Mouse (Mus musculus) 416B (cell line): Measurements from ENCODE around the gene Tab3.
A peak's percentile ranks its signal among the peaks of the same experiment; 100 is the strongest.

Experiments used
- DNase-seq: peaks from one replicate; pipeline ENCODE4 v3.0.0; 2011; ENCODE audit warnings: low read depth

The Tab3 gene

DNA sequence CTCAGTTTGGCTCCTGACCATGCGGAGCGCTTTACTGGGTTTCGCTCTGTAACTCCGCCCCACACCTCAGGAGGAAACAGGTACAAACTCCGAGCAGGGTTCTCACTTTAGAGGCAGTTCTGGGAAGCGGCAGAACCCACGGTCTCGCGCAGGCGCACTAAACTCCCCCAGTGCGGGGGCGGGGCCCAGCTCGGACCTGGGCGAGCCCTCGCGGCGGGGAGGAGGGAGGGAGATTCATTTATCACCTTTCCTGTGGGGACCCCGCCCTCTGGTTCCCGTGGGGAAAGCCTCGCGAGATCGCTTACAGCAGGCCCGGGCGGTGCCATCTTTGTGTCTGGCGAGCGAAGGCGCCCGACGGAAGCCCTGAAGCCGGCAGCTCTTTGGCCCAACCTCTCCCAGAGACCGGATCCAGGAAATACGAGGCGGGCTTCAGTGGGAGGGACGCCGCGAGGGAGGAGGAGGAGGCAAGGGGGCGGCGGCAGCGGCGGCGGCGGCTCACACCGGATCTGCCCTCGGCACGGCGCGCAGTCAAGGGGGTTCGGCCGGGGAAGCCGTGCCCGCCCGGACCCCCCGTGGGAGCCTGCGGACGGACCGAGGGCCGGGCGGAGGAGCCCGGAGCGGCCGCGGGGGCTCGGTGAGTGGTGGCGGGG is at the start of gene Tab3:
Tab3 (plus strand) TSS at position 491 of the 650 bp plus-strand sequence.
- peak; percentile 96 for DNase-seq

DNA sequence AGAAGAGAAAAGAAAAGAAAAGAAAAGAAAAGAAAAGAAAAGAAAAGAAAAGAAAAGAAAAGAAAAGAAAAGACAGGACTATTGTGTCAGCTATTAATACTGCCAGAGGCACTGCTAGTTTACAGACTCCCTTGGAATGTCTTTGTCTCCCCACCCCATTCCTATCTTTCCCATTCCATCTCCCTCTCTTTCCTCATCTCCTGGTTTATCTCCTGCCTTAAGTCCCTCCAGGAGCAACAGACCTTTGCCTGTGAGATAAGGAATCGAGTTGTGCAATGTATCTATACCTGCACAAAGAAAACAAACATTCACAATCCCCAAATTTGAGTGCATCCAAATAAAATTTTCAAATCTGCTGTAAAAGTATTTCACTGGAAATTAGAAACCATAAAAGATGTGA is 48.3 kb upstream of the Tab3 start:
- DNase-seq: no peak

DNA sequence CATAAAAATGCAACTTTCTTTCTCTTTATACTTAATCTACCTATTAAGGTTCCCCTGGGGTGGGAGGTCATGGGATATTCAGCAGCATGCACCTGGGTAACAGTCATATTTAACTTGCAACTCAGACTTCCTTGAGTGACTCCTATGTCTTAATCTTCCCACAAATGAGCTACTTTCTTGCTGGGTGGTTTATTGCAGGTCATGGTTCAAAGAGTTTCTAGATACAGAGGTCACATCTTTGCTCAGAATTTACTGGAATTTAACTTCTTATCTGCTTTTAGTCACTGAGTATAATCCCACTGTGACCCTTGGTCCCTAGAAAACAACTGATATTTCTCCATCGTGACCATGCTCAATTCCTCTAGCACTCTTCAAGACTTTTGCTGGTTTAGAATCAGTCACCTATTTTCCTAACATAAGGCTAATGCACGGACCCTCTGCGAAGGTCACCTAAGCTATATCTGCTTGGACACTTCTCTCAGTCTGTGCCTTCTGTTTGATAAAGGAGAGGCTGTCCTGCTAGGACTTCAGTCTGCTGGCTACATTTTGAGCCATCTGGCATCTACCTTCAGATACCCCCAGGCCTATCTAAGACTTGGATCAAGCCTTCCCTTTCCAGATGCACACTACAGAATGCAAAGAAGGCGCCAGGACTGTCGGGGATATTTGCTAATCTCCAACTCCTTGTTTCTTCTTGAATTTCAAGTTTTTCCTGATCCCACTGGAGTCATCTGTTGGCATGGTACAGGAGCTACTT is 47.4 kb upstream of the Tab3 start:
- DNase-seq: no peak

DNA sequence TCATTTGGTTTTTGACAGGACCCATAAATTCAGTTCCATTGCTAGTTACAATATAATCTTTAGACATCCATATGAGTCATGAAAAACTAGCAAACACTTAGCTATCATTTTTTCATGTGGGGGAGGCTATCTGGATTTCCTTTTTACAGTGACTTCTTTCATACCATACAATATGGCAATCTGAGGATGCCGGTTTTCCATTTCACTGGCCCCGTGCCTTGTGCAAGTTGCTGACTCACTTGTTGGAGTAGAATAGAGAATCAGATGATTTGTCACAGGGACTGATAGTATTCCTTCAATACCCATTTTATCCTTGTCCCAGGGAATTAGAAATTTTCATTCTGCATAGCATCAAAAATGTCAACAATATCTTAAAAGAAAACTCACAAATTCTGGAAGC is 14.9 kb upstream of the Tab3 start:
- no peak for DNase-seq

DNA sequence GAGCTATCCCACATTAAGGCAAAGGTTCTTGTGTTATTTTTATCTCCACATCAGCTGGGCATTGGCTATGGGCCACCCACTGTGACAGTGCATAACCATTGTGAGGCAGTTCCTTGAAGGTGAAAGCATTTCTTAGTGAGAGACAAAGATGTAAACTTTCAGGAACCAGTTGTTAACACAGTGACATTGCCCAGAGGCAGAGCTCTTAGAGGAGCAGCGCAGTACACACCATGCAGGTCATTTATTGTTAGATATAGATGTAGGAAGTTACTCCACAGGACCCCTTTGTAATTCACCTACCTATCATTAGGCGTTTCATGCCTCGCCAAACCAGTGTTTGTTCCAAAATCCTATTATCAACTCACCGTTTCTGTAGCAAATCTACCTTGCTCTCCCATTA is 7.6 kb upstream of the Tab3 start:
- no peak for DNase-seq

DNA sequence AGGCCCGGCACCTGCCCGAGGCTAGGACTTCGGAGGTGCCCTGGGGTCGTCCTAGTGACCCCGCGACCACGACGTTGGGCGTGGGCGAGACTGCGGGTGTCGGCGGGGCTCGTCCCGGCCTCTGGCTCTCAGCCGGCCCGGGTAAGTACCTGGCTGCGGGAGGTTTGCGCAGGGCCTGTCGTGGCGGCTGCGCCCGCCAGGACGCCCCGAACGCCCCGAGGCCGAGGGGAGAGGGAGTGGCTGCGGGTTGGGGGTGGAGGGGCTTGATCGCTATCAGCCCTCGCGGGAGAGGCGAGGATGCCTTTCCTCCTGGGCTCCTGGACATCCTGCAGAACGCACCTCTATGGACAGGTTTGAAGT is 340 bp downstream of the Tab3 start:
- peak; percentile 17 for DNase-seq

DNA sequence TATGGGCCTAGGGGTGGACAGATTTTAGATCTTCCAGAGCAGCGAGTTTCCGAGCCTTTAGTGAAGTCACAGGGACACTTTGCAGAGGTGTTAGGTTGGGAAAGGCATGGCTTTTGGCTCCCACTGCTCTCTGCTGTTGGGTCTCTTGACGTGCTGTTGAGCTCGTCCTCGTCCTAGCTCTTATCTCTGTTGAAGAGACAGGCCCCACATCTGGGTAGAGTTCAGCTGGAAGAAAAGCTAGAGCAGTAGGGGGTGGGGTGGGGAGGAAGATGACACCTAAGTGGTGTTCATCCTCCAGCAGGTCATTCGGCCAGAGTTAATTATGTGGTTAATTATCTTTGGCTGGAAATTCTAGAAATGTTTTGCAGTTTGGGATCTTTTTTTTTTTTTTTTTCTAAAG is 2.5 kb downstream of the Tab3 start:
- DNase-seq: no peak

DNA sequence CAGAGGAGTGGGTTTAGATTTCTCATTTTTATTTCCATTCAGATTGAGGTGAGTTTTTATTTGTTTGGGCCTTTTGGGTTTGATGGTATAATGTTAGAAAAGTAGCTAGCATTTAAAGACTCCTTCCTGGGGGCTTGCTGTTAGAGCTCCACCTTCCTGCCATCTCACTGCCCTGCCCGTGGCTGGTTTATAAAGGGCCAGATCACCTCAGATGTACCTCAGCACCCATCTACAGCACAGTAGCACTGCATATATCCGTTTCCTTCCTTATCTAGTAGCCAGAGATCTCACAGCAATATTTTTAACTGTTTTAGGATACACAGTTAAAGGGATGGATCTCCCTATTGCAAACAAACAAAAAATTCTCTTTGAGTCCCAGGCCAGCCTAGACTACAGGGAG is 6.9 kb downstream of the Tab3 start:
- no peak for DNase-seq

DNA sequence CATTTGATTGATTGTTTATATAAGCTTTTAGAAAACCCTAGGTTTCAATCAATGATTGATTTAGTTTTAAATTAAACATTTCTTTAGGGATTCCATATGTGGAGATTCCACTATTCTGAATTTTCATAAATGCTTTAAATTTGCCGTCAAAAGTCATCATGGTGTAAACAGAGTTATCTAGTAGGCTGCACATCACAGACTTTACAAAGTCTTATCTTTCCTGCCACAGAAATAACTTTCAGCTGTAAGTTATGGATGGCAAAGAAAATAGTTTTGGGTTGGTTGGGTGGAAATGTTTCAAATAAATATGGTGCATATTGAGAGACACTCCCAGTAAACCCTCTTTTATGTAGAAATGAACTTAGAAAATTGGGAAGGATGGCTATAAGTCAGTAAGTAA is 8.7 kb downstream of the Tab3 start:
- no peak for DNase-seq

DNA sequence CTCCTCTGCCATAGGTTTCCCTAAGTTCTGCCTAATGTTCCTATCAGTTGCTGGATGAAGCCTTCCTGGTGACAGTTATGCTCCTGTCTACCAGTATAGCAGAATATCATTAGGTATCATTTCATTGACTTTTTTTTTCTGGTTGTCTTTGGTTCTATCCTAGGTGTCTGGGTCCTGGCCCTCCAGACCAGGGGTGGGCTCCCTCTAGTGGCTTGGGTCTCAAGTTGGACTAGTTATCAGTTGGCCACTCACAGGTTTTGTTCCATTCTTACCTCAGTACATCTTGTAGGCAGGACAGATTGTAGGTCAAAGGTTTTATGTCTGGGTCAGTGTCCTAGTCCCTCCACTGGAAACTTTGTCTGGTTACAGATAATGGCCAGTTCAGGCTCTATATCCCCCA is 11.8 kb downstream of the Tab3 start:
- DNase-seq: peak; percentile 17

DNA sequence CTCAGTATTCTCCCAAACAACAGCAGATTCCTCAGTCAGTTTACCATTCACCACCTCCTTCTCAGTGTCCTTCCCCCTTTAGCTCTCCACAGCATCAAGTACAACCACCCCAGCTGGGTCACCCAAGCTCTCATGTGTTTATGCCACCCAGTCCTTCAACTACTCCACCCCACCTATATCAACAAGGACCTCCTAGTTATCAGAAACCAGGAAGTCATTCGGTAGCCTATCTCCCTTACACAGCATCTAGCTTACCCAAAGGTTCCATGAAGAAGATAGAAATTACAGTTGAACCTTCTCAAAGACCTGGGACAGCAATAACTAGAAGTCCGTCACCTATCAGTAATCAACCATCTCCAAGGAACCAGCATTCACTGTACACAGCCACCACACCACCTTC is 40.9 kb downstream of the Tab3 start:
- DNase-seq: no peak

DNA sequence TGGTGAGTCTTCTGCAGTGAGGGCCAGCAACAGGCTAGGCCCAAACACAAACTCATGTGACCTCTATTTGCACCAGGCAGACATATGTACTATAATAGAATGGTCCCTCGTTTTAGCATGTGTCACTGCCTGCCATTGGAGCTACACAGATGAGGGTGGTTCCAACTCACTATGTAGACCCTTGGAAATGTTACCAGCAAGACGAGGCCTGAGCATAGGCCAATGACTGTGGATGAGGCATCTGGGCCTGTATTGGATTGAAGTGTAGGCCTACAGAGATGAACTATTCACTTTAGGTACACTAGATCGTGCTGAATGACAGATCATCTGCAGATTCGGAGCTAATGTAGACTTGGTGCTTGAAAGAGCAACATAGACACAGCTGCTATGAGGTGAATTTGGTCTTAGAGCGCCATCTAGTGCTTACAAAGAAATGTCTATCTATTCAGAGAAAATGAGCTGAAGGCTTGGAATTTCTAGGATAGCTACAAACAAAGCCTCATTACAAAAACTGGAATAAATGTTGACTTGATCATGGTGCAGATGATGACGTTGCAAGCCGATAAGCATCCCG is 72.5 kb downstream of the Tab3 start:
- DNase-seq: peak; percentile 71

DNA sequence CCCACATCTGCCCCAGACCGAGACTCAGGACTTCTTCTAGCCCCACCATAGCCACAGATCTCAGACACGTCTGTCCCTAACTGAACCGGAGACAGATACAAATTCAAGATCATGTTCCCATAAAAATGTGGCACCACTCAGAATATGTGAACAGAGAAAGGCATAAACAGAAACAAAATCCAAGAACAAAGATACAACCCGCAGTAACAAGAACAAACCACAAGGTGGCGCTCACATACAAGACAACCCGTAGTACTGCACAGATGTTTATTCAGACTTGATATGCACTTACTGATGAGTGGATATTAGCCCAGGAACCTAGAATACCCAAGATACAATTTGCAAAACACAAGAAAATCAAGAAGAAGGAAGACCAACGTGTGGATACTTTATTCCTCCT is 103.0 kb downstream of the Tab3 start:
- peak; percentile 65 for DNase-seq

DNA sequence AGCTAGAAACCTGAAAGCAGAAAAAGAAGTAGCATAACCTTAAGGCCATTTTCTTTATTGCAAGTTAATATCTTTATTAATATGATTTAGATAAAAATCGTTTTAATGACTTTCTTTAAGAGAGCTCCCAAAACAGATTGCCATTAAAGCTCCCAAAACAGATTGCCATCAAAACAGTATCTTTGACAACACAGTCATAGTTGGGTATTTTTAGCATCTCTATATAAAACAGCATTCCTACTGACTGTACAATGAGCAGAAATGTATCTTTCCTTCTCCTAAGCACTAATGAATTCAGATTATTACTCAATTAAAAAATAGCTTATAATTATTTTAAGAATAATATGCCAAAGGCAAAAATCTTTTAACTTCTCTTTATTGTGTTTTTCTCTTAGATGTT is 108.3 kb downstream of the Tab3 start:
- DNase-seq: no peak

DNA sequence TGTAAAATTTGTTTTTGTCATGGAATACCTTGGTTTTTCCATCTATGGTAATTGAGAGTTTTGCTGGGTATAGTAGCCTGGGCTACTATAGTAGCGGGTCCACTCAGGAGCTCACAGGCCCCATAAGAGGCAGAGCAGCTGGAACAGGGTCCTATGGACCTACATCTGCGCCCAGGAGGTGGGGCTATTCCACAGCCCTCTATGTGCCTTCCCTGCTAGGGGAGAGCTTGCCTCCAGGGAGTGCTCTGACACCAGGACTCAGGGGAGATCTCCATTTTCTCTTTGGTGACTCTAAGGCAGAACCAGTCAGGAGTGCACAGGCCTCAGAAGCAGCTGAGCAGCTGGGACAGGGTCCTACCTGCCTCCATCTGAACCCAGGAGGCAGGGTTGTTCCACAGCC is 109.9 kb downstream of the Tab3 start:
- peak; percentile 49 for DNase-seq
